30 mouse cellular contexts compared by ENCODE assay signal in the genomic region with DNA sequence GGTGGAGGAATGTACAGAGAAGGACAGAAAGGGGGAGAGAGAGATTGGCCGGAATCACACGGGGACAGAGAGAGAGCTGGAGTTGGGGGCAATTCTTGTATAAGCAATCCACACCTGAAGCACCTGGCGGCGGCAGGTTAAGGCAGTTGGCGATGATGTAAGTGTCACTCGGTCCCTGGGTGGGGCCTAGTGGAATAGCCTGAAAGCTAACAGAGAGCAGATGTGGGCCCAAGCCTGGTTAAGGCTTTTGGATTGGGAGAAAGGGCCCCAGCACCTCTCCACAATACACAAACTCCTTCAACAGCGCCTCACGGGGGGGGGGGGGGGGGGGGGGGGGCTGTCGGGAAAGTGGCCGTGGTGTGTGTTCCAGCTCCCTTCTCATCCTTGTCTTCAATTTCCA. TPM values are rescaled to one million over a fixed set of nuclear protein-coding genes. Genes with fewer than 3 reads are reported as not detected.
DNase-seq lines count a peak whose midpoint lies in the region; ATAC-seq and TF ChIP-seq lines count a peak whose summit lies in the region.
"Had no signal": no experiment of that assay in that cellular context is flagged by ENCODE, and none has a peak within 500 bp of the region (broad histone marks: within the 10 kb centered on the region; RNA-seq: fewer than 3 reads in every experiment).

No protein-coding gene starts in this region.

- no peaks in the 10 kb centered on the region for H3K27me3 ChIP-seq in MEL (ENCODE audit: control insufficient read depth in 1 of 2, insufficient read depth in 2 of 2, low read length in 2 of 2)
- no peaks in the 10 kb centered on the region for H3K27me3 ChIP-seq in liver, embryonic 12.5 days (replicated peaks)
- H3K27me3 ChIP-seq in liver, postnatal 0 days (ENCODE audit: insufficient read depth, low read length): no peaks in the 10 kb centered on the region
- H3K27me3 ChIP-seq in hindbrain, embryonic 10.5 days (ENCODE audit: insufficient read depth, poor library complexity, severe bottlenecking): no peaks in the 10 kb centered on the region
- H3K27me3 ChIP-seq: hindbrain, embryonic 15.5 days; kidney, embryonic 15.5 days; limb, embryonic 15.5 days; lung, embryonic 15.5 days; neural tube, embryonic 12.5 days had no signal

- no peaks in the 10 kb centered on the region for H3K9me3 ChIP-seq in MEL (replicated peaks; ENCODE audit: insufficient read depth, low read length)
- H3K9me3 ChIP-seq in liver, embryonic 12.5 days (replicated peaks): no peaks in the 10 kb centered on the region
- H3K9me3 ChIP-seq in liver, postnatal 0 days (ENCODE audit: low read length): no peaks in the 10 kb centered on the region
- H3K9me3 ChIP-seq in hindbrain, embryonic 10.5 days: no peaks in the 10 kb centered on the region
- H3K9me3 ChIP-seq: hindbrain, embryonic 15.5 days; kidney, embryonic 15.5 days; limb, embryonic 10.5 days; limb, embryonic 15.5 days; lung, embryonic 15.5 days; neural tube, embryonic 12.5 days had no signal

- peaks cover 10 to 20% of the 10 kb centered on the region in 2 experiments for H3K4me1 ChIP-seq in MEL (ENCODE audit: control insufficient read depth in 1 of 2, insufficient read depth in 2 of 2, low read length in 2 of 2)
- peaks cover 58% of the 10 kb centered on the region for H3K4me1 ChIP-seq in liver, embryonic 12.5 days
- H3K4me1 ChIP-seq in liver, postnatal 0 days (ENCODE audit: insufficient read depth): peaks cover 14% of the 10 kb centered on the region
- H3K4me1 ChIP-seq in hindbrain, embryonic 10.5 days (replicated peaks): no peaks in the 10 kb centered on the region; the same call in 1 of the 2 replicates
- H3K4me1 ChIP-seq: hindbrain, embryonic 15.5 days; kidney, embryonic 15.5 days; neural tube, embryonic 12.5 days had no signal

- DNase-seq in MEL (ENCODE audit: low read depth, low spot score): peak; percentile 60
- no peak for DNase-seq in liver, postnatal 0 days
- DNase-seq in layer of hippocampus, adult 11-12 months (ENCODE audit: low spot score): no peak
- no peak for DNase-seq in layer of hippocampus, adult 9-10 months (ENCODE audit: low spot score)
- DNase-seq in hindbrain, embryonic 10.5 days (ENCODE audit: low spot score): no peak
- DNase-seq: adrenal gland, adult 8-10 months; cerebellum, adult 11 months; cerebellum, adult 9-10 months; gastrocnemius, postnatal 14 days; heart, postnatal 4 days; kidney, adult 11 months; kidney, postnatal 25 days; layer of hippocampus, postnatal 36 days; right cerebral cortex, postnatal 4 days had no signal

- ATAC-seq in erythroblast, adult 5-6 weeks (replicated peaks; ENCODE audit: low FRiP score, poor library complexity, severe bottlenecking): peak; percentile 61
- peak; percentile 72 for ATAC-seq in liver, embryonic 12.5 days
- ATAC-seq in liver, postnatal 0 days: peak; percentile 64
- ATAC-seq: CD4-positive, CD25-positive, alpha-beta regulatory T cell, adult 4 months; forebrain, embryonic 14.5 days; inflammation-experienced regulatory T-cells, adult 6 months; midbrain, embryonic 16.5 days had no signal

- H3K4me2 ChIP-seq in liver, embryonic 12.5 days: peak overlapping the region; percentile 57
- H3K4me2 ChIP-seq in liver, postnatal 0 days (ENCODE audit: low read depth, low read length): peak overlapping the region; percentile 47
- H3K4me2 ChIP-seq: heart, embryonic 11.5 days; hindbrain, embryonic 15.5 days; kidney, embryonic 15.5 days; limb, embryonic 15.5 days; lung, embryonic 15.5 days; midbrain, embryonic 11.5 days; neural tube, embryonic 12.5 days had no signal

- no peak for TF ChIP-seq EP300 in MEL (IDR thresholded peaks at IDR 0.05; ENCODE audit: low read depth in 1 of 2, low read length in 2 of 2)
- TF ChIP-seq EP300 in liver, postnatal 0 days (IDR thresholded peaks at IDR 0.05; ENCODE audit: low read depth): no peak

- no peak for TF ChIP-seq POLR2A in MEL (IDR thresholded peaks at IDR 0.05; ENCODE audit: control insufficient read depth in 1 of 2, insufficient read depth in 1 of 2, low read depth in 1 of 2, low read length in 2 of 2, poor library complexity in 1 of 2)

- H3K27ac ChIP-seq in MEL (ENCODE audit: control insufficient read depth, low read depth, low read length): peak overlapping the region; percentile 94
- peak overlapping the region; percentile 84 for H3K27ac ChIP-seq in liver, embryonic 12.5 days
- H3K27ac ChIP-seq in liver, postnatal 0 days (ENCODE audit: low read depth): peak overlapping the region; percentile 66; the same call in 1 of the 2 replicates
- no peak overlapping the region for H3K27ac ChIP-seq in hindbrain, embryonic 10.5 days
- H3K27ac ChIP-seq: hindbrain, embryonic 15.5 days; kidney, embryonic 15.5 days; layer of hippocampus, adult 2 months; limb, embryonic 10.5 days; limb, embryonic 15.5 days; lung, embryonic 15.5 days; neural tube, embryonic 12.5 days; stomach, postnatal 0 days had no signal

- no peaks in the 10 kb centered on the region for H3K79me2 ChIP-seq in MEL (ENCODE audit: control insufficient read depth, insufficient read depth, low read length, poor library complexity)

- H3K9ac ChIP-seq in MEL (ENCODE audit: control insufficient read depth, low read depth, low read length, poor library complexity, severe bottlenecking): peak overlapping the region; percentile 62
- H3K9ac ChIP-seq in liver, embryonic 12.5 days: peak overlapping the region; percentile 45; the same call in 1 of the 2 replicates
- H3K9ac ChIP-seq in liver, postnatal 0 days (replicated peaks): no peak overlapping the region
- H3K9ac ChIP-seq: hindbrain, embryonic 15.5 days; kidney, embryonic 15.5 days; limb, embryonic 15.5 days; lung, embryonic 15.5 days; neural tube, embryonic 12.5 days had no signal

- no peak for TF ChIP-seq CTCF in MEL (IDR thresholded peaks at IDR 0.05 in 2 of 3, conservative IDR thresholded peaks at IDR 0.05 in 1 of 3; ENCODE audit: control insufficient read depth in 1 of 3, insufficient read depth in 1 of 3, low read depth in 2 of 3, low read length in 3 of 3, poor library complexity in 1 of 3, severe bottlenecking in 1 of 3)
- TF ChIP-seq CTCF in liver, postnatal 0 days (IDR thresholded peaks at IDR 0.05; ENCODE audit: low read depth): no peak

- H3K36me3 ChIP-seq in MEL (ENCODE audit: control insufficient read depth in 1 of 2, insufficient read depth in 2 of 2, low read length in 2 of 2): peaks cover 0 to 23% of the 10 kb centered on the region in 2 experiments; a peak in 2 of 4 replicates
- no peaks in the 10 kb centered on the region for H3K36me3 ChIP-seq in liver, embryonic 12.5 days
- no peaks in the 10 kb centered on the region for H3K36me3 ChIP-seq in liver, postnatal 0 days (replicated peaks; ENCODE audit: insufficient read depth, low read length)
- no peaks in the 10 kb centered on the region for H3K36me3 ChIP-seq in hindbrain, embryonic 10.5 days
- H3K36me3 ChIP-seq: hindbrain, embryonic 15.5 days; kidney, embryonic 15.5 days; limb, embryonic 10.5 days; limb, embryonic 15.5 days; lung, embryonic 15.5 days; neural tube, embryonic 12.5 days had no signal

- WGBS in liver, embryonic 12.5 days (ENCODE audit: insufficient replicate concordance): 47% methylated on average over 8 of the region's 10 CpGs
- 80% methylated on average over 8 of the region's 10 CpGs for WGBS in liver, postnatal 0 days (ENCODE audit: insufficient replicate concordance)
- 92% methylated on average over 8 of the region's 10 CpGs for WGBS in hindbrain, embryonic 10.5 days

- TF ChIP-seq RAD21 in MEL (IDR thresholded peaks at IDR 0.05; ENCODE audit: low read depth, low read length): no peak

- H3K4me3 ChIP-seq in MEL (ENCODE audit: control insufficient read depth in 1 of 2, insufficient read depth in 1 of 2, low read depth in 2 of 2, low read length in 2 of 2): peak overlapping the region; percentile 36 to 43
- no peak overlapping the region for H3K4me3 ChIP-seq in liver, embryonic 12.5 days
- H3K4me3 ChIP-seq in liver, postnatal 0 days (ENCODE audit: low read depth, low read length): no peak overlapping the region
- no peak overlapping the region for H3K4me3 ChIP-seq in hindbrain, embryonic 10.5 days
- H3K4me3 ChIP-seq: hindbrain, embryonic 15.5 days; kidney, embryonic 15.5 days; layer of hippocampus, adult 2 months; limb, embryonic 10.5 days; limb, embryonic 15.5 days; lung, embryonic 15.5 days; neural tube, embryonic 12.5 days had no signal

TF ChIP-seq in MEL, 35 proteins besides CTCF, POLR2A, EP300 and RAD21:
- TF ChIP-seq NRF1 (IDR thresholded peaks at IDR 0.05; ENCODE audit: insufficient read depth, low read depth, low read length, poor library complexity, severe bottlenecking) (no peak), ELF1 (IDR thresholded peaks at IDR 0.05; ENCODE audit: low read depth, low read length) (0 out of 2 replicates have a peak, but pooled peaks have one; percentile 5)

RNA-seq across cellular contexts. Expression of a gene that starts 45.0 kb away (rescaled TPM):
- 39.1 and 45.4 TPM in 2 replicates for total RNA-seq in MEL (2012; rRNA removed)
- 10 to 100 TPM in 1 of 2 experiments, not detected in 1; 30.8 TPM for polyA plus RNA-seq in MEL (2012; ENCODE audit: insufficient read depth in 1 of 2, insufficient read length in 2 of 2, low read depth in 1 of 2, low replicate concordance in 2 of 2, missing spikeins in 1 of 2)
- 33.2 and 33.4 TPM in 2 replicates for total RNA-seq in erythroblast, adult 5-6 weeks (2015; ENCODE audit: low replicate concordance)
- total RNA-seq in erythroblast, adult 5-6 weeks (2017; ENCODE audit: low replicate concordance): 20.6 and 37.6 TPM in 2 replicates
- 14.2 and 14.4 TPM in 2 replicates for polyA plus RNA-seq in liver, embryonic 12.5 days (2016; fragmentation: Nextera tagmentation; extraction: Ambion mirVana)
- 8.3 and 8.4 TPM in 2 replicates for polyA plus RNA-seq in liver, postnatal 0 days (2015; fragmentation: Nextera tagmentation; extraction: Ambion mirVana)
- 9.0 and 10.0 TPM in 2 replicates for polyA plus RNA-seq in hindbrain, embryonic 10.5 days (2016; fragmentation: Nextera tagmentation; extraction: Ambion mirVana)

Comparison
In these comparisons a context has a peak if more than half of its experiments do, and no peak if none do; other contexts are left out.
1. H3K4me3 ChIP-seq: peak in MEL (2 of 2); none in liver, embryonic 12.5 days (single experiment), liver, postnatal 0 days (single experiment) and hindbrain, embryonic 10.5 days (single experiment).
2. Peak in every context shown above with its lines, with median percentiles within 50 percentile points of each other: ATAC-seq.